27 mouse cellular contexts compared by ENCODE assay signal in the genomic region with DNA sequence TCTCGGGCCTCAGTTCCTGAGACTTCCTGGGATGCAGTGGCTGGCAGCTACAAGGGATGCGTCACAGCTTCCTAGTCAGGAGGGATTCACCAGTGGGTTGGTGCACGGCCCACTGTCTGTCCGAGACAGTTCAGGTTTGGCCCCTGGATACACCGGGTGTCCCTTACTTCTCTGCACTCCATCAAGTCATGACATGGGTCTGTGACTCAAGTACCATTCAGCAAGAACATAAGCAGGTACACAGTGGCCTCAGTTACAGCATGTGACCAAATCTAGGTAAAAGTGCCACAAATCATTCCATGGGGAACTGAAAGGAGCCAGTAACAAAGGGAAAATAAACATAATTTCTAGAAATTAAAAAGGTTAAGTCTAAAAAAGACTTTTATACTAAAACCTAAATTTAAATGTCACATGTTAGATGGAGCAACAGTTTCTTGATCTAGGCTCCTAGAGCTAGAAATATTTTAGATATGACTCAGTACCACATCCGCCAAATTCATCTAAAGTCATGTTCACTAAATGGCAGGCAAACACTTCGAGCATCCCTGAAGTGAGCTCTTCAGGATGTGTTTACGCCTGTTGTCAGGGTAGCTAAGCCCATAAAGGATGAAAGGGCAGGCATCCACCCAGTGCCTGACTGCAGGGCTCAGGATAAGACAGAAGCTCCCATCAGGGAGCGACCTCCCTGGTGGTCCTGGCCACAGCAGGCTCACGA. TPM values are rescaled to one million over a fixed set of nuclear protein-coding genes. Genes with fewer than 3 reads are reported as not detected.
DNase-seq lines count a peak whose midpoint lies in the region; ATAC-seq and TF ChIP-seq lines count a peak whose summit lies in the region.
"Had no signal": no experiment of that assay in that cellular context is flagged by ENCODE, and none has a peak within 500 bp of the region (broad histone marks: within the 10 kb centered on the region; RNA-seq: fewer than 3 reads in every experiment).

No protein-coding gene starts in this region.

- peak; percentile 94 for TF ChIP-seq EP300 in lung, postnatal 0 days (IDR thresholded peaks at IDR 0.05)

- peak; percentile 13 for DNase-seq in CD4-positive, CD25-positive, alpha-beta regulatory T cell, adult 2 months (ENCODE audit: low read depth, low spot score)
- peak; percentile 5 for DNase-seq in Muller cell, postnatal 12 days (ENCODE audit: inconsistent ontology term)
- peak; percentile 88 for DNase-seq in lung, postnatal 0 days (ENCODE audit: low spot score)
- DNase-seq in urinary bladder, postnatal 4 days (ENCODE audit: low spot score in 2 of 2), result no peak
- no peak for DNase-seq in right cerebral cortex, postnatal 14 days
- no peak for DNase-seq in embryo, embryonic 10.5 days (ENCODE audit: low spot score)
- DNase-seq: adrenal gland, adult 2 months; B cell, adult 2 months; cerebellum, adult 18-20 months; cerebellum, postnatal 25 days; gastrocnemius, postnatal 25 days; heart, adult 18-20 months; kidney, adult 9 months; kidney, postnatal 25 days; liver; midbrain, embryonic 14.5 days; thymus, adult 18-20 months had no signal

- no peak overlapping the region for H3K4me2 ChIP-seq in lung, postnatal 0 days (replicated peaks; ENCODE audit: low read depth, low read length)
- H3K4me2 ChIP-seq: heart, embryonic 12.5 days; hindbrain, embryonic 12.5 days; liver, embryonic 15.5 days; neural tube, embryonic 12.5 days had no signal

- peak overlapping the region; percentile 47 for H3K27ac ChIP-seq in lung, postnatal 0 days (ENCODE audit: low read length)
- H3K27ac ChIP-seq: forebrain, embryonic 10.5 days; hindbrain, embryonic 12.5 days; layer of hippocampus, adult 2 months; limb, embryonic 10.5 days; liver, embryonic 15.5 days; neural tube, embryonic 12.5 days had no signal

- no peak overlapping the region for H3K9ac ChIP-seq in lung, postnatal 0 days (replicated peaks; ENCODE audit: low read depth)
- H3K9ac ChIP-seq: heart, embryonic 12.5 days; hindbrain, embryonic 12.5 days; liver, embryonic 15.5 days; neural tube, embryonic 12.5 days had no signal

- H3K27me3 ChIP-seq in lung, postnatal 0 days (replicated peaks; ENCODE audit: insufficient read depth, low read length), result no peaks in the 10 kb centered on the region
- H3K27me3 ChIP-seq: heart, embryonic 12.5 days; hindbrain, embryonic 12.5 days; liver, embryonic 15.5 days; neural tube, embryonic 12.5 days had no signal

- H3K4me1 ChIP-seq in lung, postnatal 0 days (ENCODE audit: insufficient read depth, low read depth, low read length), result no peaks in the 10 kb centered on the region
- H3K4me1 ChIP-seq: limb, embryonic 10.5 days; liver, embryonic 15.5 days; neural tube, embryonic 12.5 days had no signal

- no peak overlapping the region for H3K4me3 ChIP-seq in lung, postnatal 0 days (ENCODE audit: low read depth, low read length)
- H3K4me3 ChIP-seq: forebrain, embryonic 10.5 days; heart, embryonic 12.5 days; hindbrain, embryonic 12.5 days; layer of hippocampus, adult 2 months; limb, embryonic 10.5 days; liver, embryonic 15.5 days; neural tube, embryonic 12.5 days had no signal

- no peak for TF ChIP-seq CTCF in lung, postnatal 0 days (IDR thresholded peaks at IDR 0.05)

- H3K36me3 ChIP-seq in lung, postnatal 0 days (ENCODE audit: insufficient read depth, low read length), result no peaks in the 10 kb centered on the region

- H3K9me3 ChIP-seq in lung, postnatal 0 days (ENCODE audit: low read length), result no peaks in the 10 kb centered on the region
- H3K9me3 ChIP-seq: forebrain, embryonic 10.5 days; heart, embryonic 12.5 days; hindbrain, embryonic 12.5 days; limb, embryonic 10.5 days; liver, embryonic 15.5 days; neural tube, embryonic 12.5 days had no signal

- WGBS in lung, postnatal 0 days, result 61% methylated on average over 10 of the region's 10 CpGs

- peak; percentile 48 for ATAC-seq in inflammation-experienced regulatory T-cells, adult 6 months
- ATAC-seq in lung, postnatal 0 days, result peak; percentile 91
- ATAC-seq: forebrain, embryonic 16.5 days; intestine, embryonic 16.5 days had no signal

RNA-seq across cellular contexts. Expression of gene 2310022B05Rik, which starts 18.1 kb away (rescaled TPM):
- 1 to 10 TPM in 2 of 3 experiments, under 1 TPM in 1; 0.60 to 1.6 (median 1.6) TPM for polyA plus RNA-seq in inflammation-experienced regulatory T-cells, adult 6 months (2017; shearing (Covaris generic))
- 25.2 and 26.0 TPM in 2 replicates for polyA plus RNA-seq in lung, postnatal 0 days (2015; fragmentation: Nextera tagmentation; extraction: Ambion mirVana)

RNA-seq across cellular contexts. Expression of gene Ttc13, which starts 40.5 kb away (rescaled TPM):
- 10 to 100 TPM; 26.1 to 40.4 (median 39.4) TPM for polyA plus RNA-seq in inflammation-experienced regulatory T-cells, adult 6 months (2017; shearing (Covaris generic))
- polyA plus RNA-seq in lung, postnatal 0 days (2015; fragmentation: Nextera tagmentation; extraction: Ambion mirVana), result 24.0 and 30.7 TPM in 2 replicates

RNA-seq across cellular contexts. Expression of gene Arv1, which starts 40.7 kb away (rescaled TPM):
- polyA plus RNA-seq in inflammation-experienced regulatory T-cells, adult 6 months (2017; shearing (Covaris generic)), result 10 to 100 TPM; 19.0 to 33.2 (median 27.3) TPM
- 14.6 and 15.0 TPM in 2 replicates for polyA plus RNA-seq in lung, postnatal 0 days (2015; fragmentation: Nextera tagmentation; extraction: Ambion mirVana)

Comparison
In these comparisons a context has a peak if more than half of its experiments do, and no peak if none do; other contexts are left out.
1. DNase-seq: peak in CD4-positive, CD25-positive, alpha-beta regulatory T cell, adult 2 months (single experiment), Muller cell, postnatal 12 days (single experiment) and lung, postnatal 0 days (single experiment); none in urinary bladder, postnatal 4 days (0 of 2), right cerebral cortex, postnatal 14 days (single experiment) and embryo, embryonic 10.5 days (single experiment).
2. RNA of gene 2310022B05Rik, which starts 18.1 kb away (polyA plus RNA-seq): 25.2 to 26.0 TPM in lung, postnatal 0 days; 0.60 to 1.6 TPM in inflammation-experienced regulatory T-cells, adult 6 months; every median in the first group is over 10 times any median in the second.